Mouse (Mus musculus): ENCODE measurements around the gene Arpc3.

Arpc3 gene

DNA sequence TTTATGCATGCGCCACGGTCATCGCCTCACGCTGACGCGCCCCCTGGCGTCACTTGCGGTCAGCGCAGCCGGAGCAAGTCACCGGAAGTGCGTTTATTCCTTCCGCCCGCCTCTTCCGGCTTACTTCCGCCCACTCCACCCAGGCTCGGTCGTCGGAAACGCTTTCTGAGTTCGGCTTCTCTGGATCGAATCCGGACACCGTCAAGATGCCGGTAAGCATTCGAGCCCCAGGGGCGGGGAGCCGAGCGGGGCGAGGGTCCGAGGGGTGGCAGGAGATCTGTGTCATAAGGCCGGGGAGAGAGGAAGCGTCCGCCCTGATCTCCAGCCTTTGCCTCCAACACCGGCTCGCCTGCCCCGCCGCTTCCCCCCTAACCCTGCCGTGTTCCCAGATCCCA, at the start of gene Arpc3:
Gene Arpc3 (plus strand): TSS at position 93 of the 395 bp plus-strand sequence.
- peak; percentile 91 for DNase-seq (ENCODE audit: low spot score)

DNA sequence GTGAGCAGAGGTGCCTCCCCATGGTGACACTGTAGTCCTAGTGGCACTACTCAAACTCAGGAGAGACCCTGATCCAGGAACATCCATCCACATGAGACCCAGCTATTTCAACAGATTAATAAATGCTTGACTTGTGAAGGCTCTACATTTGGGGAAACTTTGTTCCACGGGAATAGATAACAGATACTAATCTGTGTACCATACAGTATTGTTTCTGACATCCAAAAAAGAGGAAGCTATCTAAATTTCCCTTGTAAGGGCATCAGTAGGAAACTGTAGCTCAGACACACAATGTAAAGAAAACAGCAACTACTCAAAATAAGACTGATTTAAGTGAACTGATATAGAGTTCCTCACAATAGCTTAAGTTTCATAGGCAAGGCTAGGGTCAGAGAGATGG, 48.8 kb upstream of the Arpc3 start:
- DNase-seq (ENCODE audit: low spot score) = no peak

DNA sequence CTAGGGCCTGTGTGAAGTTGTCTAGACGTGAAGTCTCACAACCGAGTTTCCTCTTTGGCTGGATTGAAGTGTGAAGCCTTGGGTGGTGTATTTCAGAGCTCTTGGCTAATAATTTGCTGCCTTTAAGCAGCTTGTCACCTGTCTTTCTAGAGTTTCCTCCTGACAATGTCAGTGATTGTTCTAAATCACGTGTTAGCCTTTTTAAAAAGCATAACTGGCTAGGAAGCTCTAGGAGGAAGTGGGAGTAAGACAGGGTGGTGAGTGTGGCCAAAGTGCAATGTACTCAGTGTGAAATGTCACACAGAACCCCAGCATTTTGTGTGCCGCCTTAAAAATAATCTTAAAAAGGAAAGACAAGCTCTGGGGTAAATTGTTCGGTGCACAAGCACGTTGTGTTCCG, 47.9 kb upstream of the Arpc3 start:
- DNase-seq (ENCODE audit: low spot score) = no peak

DNA sequence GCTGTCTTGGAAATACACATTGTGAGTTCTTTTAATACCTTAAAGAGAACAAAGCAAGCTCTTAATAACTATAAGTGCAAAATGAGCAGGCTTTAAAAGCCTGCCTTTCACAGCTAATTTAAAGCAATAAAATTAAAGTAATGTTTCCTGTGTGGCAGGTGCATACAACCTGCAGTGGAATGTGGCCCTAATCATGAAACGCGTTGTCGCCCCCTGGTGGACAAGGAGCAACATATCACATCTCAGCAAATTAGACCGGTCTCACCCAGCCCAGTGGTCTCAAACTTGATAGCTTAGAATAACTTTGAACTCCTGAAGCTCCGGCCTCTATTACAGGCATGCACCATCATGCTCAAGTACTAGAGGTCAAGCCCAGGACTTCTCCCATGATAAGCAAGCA, 47.4 kb upstream of the Arpc3 start:
- DNase-seq (ENCODE audit: low spot score) = peak; percentile 87

DNA sequence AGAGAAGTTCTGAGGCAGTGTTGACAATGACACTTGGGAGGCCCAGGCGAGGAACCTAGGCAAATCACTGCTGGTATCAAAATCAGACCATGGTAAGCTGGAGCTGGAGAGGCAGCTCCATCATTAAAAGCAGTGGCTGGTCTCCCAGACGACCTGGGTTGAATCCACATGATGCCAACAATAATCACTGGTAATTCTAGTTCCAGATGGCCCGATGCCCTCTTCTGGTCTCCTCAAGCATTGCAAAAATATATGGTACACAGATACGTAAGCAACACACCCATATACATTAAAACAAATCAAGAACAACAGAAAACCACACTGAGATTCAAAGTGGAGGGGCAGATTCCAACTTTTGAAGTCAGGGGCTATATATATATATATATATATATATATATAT, 45.9 kb upstream of the Arpc3 start:
- no peak for DNase-seq (ENCODE audit: low spot score)

DNA sequence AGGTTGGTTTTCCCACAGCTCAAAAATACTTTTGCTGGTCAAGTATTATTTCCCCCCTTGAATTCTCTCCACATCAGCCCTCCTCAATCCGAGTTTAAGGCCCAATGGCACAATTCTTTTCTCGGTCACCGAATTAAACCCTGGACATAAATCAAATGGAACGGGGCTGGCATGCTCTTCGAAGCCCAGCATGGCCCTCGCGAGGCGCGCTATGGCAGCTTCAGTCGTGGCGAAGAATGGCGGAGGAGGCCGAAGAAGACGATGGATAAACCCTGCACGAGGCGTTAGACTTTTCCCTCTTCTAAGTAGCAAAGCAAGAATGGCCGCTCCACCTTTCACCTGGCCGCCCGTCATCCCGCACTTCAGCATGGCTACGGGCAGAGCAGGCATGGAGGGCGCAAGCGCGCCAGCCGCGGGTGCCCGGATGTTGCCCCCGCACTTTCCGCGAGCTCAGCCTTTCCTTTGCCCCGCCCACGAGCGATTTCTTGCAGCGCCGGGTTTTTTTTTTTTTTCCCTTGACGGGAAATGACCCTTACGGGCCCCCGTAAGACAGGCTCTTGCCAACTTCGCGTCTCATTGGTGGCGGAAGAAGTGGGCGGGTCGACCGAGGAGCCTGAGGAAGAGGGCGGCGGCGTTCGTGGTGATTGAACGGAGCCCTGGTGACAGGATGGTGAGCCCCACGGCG, 37.7 kb upstream of the Arpc3 start, which contains the start of the genes Rad9b and Vps29:
Gene Rad9b (minus strand): TSS at position 427 of the 685 bp plus-strand sequence.
Gene Vps29 (plus strand): TSS at position 563 of the 685 bp plus-strand sequence.
- peak; percentile 98 for DNase-seq (ENCODE audit: low spot score)

DNA sequence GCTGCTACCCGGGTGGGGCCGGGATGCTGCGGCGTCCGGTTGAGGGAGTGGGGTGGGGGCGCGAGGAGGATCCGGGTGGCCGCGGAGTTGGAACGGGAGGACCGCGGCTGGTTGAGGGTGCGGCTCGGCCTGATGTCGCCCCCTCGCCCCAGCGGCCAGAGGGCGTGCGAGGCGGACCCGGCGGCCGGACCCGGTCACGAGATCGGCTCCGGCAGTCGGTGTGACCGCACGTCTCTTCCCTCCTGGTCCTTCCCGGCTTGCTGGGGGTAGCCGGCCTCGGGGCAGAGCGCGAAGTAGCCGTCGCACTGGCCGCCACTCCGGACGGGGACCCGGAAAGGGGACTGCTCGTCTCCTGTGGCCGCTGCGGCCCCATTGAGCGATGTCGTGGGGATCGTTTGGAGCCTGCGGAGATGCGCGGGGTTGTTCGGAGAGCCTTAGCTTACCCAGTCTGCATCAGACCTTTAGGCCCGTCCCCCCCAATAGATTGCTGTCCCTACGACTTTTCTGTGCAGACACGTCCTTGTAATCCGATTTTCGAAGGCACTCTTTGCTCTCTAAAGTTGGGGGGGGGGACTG, 37.1 kb upstream of the Arpc3 start:
- no peak for DNase-seq (ENCODE audit: low spot score)

DNA sequence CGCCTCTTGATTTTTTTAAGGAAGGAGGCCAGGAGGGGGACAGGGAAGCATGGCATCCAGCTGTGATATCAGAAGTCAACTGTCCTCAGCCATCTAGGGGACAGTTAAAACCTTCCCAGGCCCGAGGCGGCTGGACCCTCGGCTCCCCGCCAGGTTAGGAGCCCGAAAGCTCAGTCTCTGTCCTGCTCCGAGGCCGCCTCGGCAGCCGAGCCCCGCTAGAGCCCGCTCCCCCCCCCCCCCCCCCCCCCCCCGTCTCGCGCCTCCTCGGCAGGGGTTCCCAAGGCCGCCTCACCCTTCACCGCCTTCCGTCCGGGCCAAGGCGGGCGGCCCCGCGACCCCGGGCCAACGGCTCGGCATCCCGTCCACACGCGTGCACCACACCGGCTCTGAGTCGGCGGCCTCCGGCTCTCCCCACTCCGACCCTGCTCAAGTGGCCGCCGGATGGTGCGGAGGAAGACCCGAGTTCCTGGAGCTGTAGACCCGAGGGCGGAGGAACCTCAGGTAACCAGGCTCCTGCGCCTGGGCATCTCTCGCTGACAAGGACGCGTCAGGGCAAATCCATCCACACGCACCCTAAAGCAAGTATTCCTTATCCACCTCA, 20.0 kb upstream of the Arpc3 start, which contains the start of gene Gpn3:
Gene Gpn3 (plus strand): TSS at position 286 of the 601 bp plus-strand sequence.
- DNase-seq (ENCODE audit: low spot score) = no peak

DNA sequence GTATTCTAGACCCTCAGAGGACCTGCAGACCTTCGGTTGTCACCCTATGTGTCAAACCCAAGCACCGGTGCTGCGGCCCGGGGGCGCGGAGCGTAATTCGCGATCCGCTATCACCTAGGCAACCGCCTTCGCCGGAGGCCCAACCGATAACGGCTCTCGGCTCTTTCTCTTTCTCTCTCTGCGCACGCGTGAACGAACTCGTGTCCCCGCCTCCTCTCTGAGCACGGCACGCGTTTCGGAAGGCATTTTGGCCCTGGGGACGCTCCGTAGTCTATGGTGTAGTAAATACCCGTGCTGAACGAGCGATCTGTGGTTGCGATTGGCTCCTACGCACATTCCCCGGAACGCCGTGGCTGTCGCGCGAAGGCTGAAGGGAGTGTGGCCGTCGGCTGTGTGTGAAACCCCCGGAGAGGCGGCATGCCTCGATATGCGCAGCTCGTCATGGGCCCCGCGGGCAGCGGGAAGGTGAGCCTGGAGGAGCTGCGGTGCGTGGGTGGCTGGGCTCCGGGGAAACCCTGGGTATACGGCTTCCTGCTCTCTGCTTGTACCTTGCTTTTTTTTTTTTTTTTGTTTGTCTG, 19.4 kb upstream of the Arpc3 start, which contains the start of gene Fam216a:
Gene Fam216a (minus strand): TSS at position 173 of the 578 bp plus-strand sequence.
- DNase-seq (ENCODE audit: low spot score) = peak; percentile 99

DNA sequence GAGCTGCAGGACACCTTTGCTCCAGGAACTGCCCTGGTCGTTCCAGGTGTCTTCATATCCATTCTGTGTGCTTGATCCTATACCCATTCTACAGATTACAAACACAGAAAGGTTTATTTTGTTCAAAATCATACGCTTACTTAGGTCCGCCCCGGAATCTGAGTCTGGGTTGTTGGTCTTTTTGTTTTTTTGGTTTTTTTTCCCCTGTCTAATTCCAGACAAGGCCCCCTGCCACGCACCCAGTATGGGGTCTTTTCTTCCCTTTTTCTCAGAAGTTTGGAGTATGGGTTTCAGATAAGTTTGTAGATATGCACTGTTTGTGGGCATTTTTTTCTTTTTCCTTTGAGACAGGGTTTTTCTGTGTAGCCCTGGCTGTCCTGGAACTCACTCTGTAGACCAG, 18.8 kb upstream of the Arpc3 start:
- no peak for DNase-seq (ENCODE audit: low spot score)

DNA sequence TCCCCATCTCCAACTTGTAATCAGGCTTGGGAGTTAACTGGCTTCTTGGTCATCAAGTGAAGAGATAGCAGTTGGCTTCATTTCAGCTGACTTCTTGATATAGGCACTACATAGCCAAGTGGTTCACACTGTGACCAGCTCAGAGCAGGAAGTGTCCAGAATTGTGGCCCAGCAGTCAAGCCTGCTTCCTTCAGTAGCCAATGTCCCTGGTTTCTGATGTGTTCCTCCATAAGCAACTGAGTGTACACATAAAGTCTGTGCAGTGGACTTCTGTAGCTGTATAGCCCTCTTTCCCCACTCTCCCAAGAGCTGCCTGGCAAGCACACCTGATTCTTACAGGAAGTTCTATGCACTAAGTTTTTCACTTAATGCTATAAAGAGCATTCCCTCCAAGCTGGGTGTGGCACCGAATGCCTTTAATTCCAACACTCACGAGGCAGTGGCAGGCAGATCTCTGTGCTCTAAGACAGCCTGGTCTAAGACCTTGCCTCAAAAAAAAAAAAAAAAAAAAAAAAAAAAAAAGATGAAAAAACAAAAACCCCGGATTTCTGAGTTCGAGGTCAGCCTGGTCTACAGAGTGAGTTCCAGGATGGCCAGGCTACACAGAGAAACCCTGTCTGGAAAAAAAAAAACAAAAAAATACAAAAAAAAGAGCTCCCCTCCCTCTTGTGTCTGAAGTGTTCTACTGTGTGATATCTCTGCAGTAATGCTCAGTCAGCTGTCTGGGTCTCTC, 14.4 kb upstream of the Arpc3 start:
- DNase-seq (ENCODE audit: low spot score) = no peak

DNA sequence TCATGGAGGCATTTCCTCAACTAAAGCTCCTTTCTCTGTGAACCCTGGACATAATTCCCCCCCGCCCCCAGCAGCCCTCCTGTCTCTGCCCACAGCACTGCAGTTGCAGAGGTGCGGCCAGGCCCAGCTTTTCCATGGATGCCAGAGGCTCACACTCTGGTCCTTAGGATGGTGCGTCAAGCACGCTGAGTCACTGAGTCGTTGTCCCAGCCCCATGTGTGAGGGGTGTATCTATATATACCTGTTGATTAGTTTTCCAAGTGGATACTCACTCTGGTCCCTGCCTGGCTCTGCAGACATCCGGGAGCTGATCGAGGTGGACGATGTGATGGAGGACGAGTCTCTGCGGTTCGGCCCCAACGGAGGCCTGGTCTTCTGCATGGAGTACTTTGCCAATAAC, 13.5 kb upstream of the Arpc3 start:
- DNase-seq (ENCODE audit: low spot score) = no peak

DNA sequence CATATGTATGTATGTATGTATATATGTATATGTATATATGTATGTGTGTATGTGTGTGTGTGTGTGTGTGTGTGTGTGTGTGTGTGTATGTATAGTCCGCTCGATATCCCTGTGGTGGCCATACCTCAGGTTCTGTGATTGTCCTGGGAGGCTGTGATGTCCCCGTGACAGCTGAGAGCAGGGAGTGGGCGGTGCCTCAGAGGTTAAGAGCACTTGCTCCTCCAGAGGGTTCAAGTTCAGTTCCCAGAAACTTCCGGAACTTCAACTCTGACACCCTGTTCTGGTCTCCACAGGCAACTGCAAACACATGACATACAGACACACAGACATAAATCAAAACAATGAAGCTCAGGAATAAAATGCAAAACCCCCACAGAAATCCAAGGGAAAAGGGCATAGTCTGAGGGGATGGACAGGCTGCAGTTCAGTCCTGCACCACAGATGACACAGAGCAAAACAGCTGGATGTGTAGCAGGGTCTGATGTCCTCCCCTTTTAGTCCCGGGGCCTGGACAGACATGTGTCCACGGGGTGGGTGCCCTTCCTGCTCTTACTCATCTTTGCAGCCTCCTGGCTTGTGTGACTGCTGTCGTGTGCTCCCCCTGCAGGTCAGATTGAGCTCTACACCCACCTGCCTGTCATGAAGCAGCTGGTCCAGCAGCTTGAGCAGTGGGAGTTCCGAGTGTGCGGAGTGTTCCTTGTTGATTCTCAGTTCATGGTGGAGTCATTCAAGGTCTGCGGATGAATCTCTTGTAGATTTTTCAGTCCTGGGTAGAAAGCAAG, 12.1 kb upstream of the Arpc3 start:
- DNase-seq (ENCODE audit: low spot score) = peak; percentile 59

DNA sequence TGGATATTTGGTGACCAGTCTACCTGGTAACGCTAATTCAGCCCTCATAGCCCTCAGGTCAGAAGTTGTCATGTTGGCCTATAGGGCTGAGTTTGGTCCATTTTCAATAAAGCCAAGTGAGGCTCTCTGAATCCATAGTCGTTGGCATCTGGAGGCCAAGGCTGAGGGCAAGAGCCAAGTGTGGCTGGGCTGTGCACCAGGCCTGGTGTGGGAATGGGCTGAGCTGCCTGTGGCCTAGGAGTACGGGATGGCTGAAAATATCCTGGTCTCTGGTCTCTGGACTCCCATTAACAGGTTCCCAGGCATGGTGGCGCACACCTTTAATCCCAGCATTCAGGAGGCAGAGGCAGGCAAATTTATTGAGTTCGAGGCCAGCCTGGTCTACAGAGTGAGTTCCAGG, 1.7 kb upstream of the Arpc3 start:
- no peak for DNase-seq (ENCODE audit: low spot score)

DNA sequence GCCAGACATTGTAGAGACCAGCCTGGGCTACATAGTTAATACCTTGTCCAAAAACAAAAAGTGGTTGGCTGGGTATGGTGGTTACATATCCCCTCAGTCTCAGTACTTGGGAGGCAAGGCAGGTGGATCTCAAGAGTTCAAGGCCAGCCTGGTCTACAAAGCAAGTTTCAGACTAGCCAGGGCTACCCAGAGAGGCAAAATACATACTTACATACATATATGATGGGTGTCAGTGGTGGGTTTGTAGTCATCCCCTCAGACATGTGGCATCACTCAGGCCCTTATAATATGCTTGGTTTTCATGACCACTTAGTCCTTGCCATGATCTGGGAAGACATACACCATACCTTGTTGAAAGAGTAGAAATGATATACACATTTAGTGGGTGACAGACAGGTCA, 1.0 kb upstream of the Arpc3 start:
- no peak for DNase-seq (ENCODE audit: low spot score)

DNA sequence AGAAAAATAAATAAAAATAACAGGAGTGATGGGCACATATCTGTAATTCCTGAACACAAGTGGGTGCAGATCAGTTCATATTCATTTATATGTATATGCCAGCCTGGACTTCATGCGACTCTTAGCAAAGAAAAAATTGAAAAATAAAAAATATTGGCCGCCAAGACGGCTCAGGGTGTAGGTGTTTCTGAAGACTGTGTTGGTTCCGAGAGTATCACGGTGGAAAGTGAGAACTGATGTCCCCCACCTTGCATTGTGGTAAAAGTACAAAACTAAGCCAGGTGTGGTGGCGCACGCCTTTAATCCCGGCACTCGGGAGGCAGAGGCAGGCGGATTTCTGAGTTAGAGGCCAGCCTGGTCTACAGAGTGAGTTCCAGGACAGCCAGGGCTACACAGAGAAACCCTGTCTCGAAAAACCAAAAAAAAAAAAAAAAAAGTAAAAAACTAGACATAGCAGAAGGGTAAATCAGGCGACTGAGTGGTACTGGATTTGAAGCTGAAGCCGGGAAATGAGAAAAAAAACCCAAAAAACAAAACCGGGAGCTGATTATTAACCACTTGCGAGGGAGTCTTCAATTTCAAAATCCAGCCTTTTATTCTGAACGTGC, 396 bp upstream of the Arpc3 start:
- DNase-seq (ENCODE audit: low spot score) = no peak

DNA sequence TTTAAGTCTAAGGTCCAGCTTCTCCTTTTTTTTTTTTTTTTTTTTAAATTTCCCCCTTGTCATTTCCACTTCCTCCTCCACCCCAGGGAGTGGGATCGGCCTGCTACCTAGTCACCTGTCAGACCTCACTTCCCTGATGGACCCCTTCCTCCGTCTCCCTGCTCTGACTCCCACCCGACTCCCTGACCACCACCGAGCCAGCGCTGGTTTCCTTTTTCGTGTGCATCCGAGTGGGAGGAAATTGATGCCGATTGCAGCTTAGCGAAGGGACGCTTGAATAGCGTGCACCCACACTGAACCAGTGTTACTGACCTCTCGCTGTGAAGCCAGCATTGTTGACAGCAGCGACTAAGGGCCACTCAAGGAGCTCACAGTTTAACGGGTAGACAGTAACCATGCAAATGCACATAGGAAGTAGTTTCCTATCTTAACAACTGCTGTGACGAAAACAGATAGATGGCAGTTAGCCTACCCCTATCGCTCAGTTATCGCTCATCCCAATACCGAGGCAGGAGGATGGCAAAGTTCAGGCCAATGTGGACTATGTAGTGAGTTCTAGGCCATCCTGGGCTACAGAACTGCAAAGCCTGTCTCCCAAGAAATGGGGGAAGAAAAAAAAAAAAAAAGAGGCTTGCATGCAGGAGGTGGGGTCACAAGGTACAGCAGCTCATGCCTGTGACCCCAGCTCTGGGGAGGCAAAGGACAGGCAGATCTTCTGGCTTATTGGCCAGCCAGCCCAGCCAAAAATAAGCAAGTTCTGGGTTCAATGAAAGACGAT, 738 bp downstream of the Arpc3 start:
- DNase-seq (ENCODE audit: low spot score) = no peak

DNA sequence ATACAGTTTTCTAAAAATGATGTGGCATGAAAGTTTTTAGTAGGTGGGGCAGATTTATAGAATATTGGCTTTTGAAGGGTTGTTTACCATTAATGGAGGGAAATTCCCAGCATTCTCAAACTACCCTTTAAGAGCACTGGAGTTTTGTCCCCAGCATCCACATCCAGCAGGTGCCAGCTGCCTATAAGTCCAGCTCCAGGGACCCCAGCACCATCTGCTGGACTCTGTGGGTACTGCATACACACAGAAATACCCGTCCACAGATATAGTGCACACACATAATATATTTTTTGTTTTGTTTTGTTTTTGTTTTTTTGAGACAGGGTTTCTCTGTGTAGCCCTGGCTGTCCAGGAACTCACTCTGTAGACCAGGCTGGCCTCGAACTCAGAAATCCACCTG, 2.2 kb downstream of the Arpc3 start:
- peak; percentile 68 for DNase-seq (ENCODE audit: low spot score)

DNA sequence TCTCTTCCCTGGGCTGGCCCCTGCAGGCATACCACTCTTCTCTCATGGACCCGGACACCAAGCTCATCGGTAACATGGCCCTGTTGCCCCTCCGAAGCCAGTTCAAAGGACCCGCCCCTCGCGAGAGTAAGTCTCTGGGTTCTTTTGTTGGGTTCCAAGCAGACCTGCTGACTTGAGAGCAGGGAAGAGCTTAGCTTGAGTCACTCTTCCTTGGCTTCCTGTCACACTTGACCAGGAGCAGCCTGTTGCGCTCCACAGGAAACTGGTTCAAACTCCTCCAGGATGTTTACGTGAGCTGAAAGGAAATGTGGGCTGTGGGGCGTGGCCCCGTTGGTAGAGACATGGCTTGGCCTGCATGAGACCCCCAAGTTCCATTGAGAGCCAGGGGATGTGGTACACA, 5.1 kb downstream of the Arpc3 start:
- DNase-seq (ENCODE audit: low spot score) = no peak

DNA sequence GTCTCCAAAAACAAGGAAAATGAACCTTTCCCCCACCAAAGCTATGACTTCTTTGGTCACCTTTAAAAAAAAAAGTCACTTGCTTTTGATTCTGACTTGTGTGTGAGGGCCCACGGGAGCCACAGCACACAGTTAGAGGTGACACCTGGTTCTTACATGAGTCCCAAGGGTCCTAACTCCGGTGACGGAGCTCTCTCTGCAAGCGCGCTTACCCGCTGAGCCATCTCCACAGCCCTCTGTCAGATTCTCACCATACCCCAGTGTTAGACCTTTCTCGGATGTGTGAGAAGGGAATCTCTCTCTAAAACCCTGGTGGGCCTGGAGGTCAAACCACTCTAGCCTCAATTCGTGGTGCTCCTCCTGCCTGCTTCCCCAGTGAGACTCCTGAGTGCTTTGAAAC, 5.8 kb downstream of the Arpc3 start:
- no peak for DNase-seq (ENCODE audit: low spot score)

Data from urinary bladder, postnatal 25 days (tissue).